Mouse (Mus musculus) hindbrain, postnatal 0 days (tissue): ENCODE results near the gene Zfp706. TPM values are rescaled to one million over a fixed set of nuclear protein-coding genes. Genes with fewer than 3 reads are reported as not detected.
A peak's percentile ranks its signal among the peaks of the same experiment; 100 is the strongest.

Experiments
- ATAC-seq: fragments of 200-750 bp; cut with Nextera tagmentation; 2 replicates; pipeline ENCODE4 v1.8.0; 2017; ENCODE audit warnings: mild to moderate bottlenecking, moderate TSS enrichment, moderate library complexity
- DNase-seq: peaks from one replicate; pipeline ENCODE4 v3.0.0-alpha.2; 2015; ENCODE audit warnings: low spot score
- H3K27ac ChIP-seq: fragments of 300-500 bp; sonication (generic); 2 replicates; pipeline ENCODE4 v1.5.1; 2014; ENCODE audit warnings: mild to moderate bottlenecking
- H3K27me3 ChIP-seq: fragments of 300-500 bp; sonication (generic); 2 replicates; pipeline ENCODE4 v1.6.1; 2014; ENCODE audit warnings: low read length, mixed read lengths; ENCODE audit not compliant: insufficient read depth
- H3K36me3 ChIP-seq: fragments of 300-500 bp; sonication (generic); 2 replicates; pipeline ENCODE4 v1.6.1; 2014; ENCODE audit warnings: low read length, mixed read lengths; ENCODE audit not compliant: insufficient read depth
- H3K4me1 ChIP-seq: fragments of 300-500 bp; sonication (generic); 2 replicates; pipeline ENCODE4 v1.6.1; 2014; ENCODE audit warnings: antibody characterized with exemption, low read length, mixed read lengths; ENCODE audit not compliant: insufficient read depth
- H3K4me2 ChIP-seq: fragments of 300-500 bp; sonication (generic); 2 replicates; pipeline ENCODE4 v1.6.1; 2014; ENCODE audit warnings: low read depth, mild to moderate bottlenecking, low read length, moderate library complexity, mixed read lengths
- H3K4me3 ChIP-seq: fragments of 300-500 bp; sonication (generic); 2 replicates; pipeline ENCODE4 v1.5.1; 2014; ENCODE audit warnings: low read length
- H3K9ac ChIP-seq: fragments of 300-500 bp; sonication (generic); replicated peaks from 2 replicates; pipeline ENCODE4 v1.6.1; 2014; ENCODE audit warnings: mild to moderate bottlenecking, low read length, moderate library complexity, mixed read lengths
- H3K9me3 ChIP-seq: fragments of 300-500 bp; sonication (generic); 2 replicates; pipeline ENCODE4 v1.6.1; 2016; ENCODE audit warnings: low read length, mixed read lengths
- CTCF ChIP-seq: IDR thresholded peaks from 2 replicates; pipeline ENCODE4 v1.5.1; 2016; ENCODE audit warnings: antibody characterized with exemption, control low read depth, low read depth
- WGBS: fragments of 180-500 bp; shearing (Covaris S2); extraction: QIAGEN DNeasy Blood & Tissue Kit; methylation state at CpG from one replicate; pipeline ENCODE4 v1.1.7; 2014; 5-methylcytosine and 5-hydroxymethylcytosine counted together
- polyA plus RNA-seq: library from polyadenylated mRNA; unstranded; fragments of >200 nt; fragmentation: Nextera tagmentation; extraction: Ambion mirVana; gene quantifications from 2 replicates; pipeline ENCODE4 v1.2.1, GENCODE M21; 2015
- total RNA-seq: library from RNA; depleted of rRNA; stranded (reverse); fragments of >200 nt; gene quantifications from 2 replicates; pipeline ENCODE4 v1.2.3, GENCODE M21; 2014

Zfp706 gene
- total and polyA plus RNA-seq, 2 experiments from 2014 or later: 61.8 to 463 TPM

- H3K27me3 ChIP-seq: no peaks in the 10 kb centered on the region
- no peaks in the 10 kb centered on the region for H3K36me3 ChIP-seq
- H3K4me3 ChIP-seq: no peak overlapping the region
- TF ChIP-seq CTCF: no peak
- no peak overlapping the region; the same call in 1 of the 2 replicates for H3K9ac ChIP-seq
- H3K9me3 ChIP-seq: no peaks in the 10 kb centered on the region
- DNase-seq (no peak), ATAC-seq (no peak)
- WGBS: 16% methylated on average over 7 of the region's 7 CpGs
- H3K27ac ChIP-seq: peak overlapping the region; percentile 98
- H3K4me2 ChIP-seq: peak overlapping the region; percentile 61
- H3K4me1 ChIP-seq: peaks cover 20% of the 10 kb centered on the region; the same call in 1 of the 2 replicates
These were observed 40.6 kb downstream of the Zfp706 start for GRCm38 (mm10) chr15:36966940-36967339.

GRCm38 (mm10) chr15:36966466-36966865 is 41.1 kb downstream of the Zfp706 start:
- Histone ChIP-seq H3K4me1 (peaks cover 20% of the 10 kb centered on the region; the same call in 1 of the 2 replicates), H3K4me3 (no peak overlapping the region), H3K36me3 (no peaks in the 10 kb centered on the region), H3K9me3 (no peaks in the 10 kb centered on the region), H3K4me2 (no peak overlapping the region), H3K27ac (peak overlapping the region; percentile 98), H3K27me3 (no peaks in the 10 kb centered on the region), H3K9ac (no peak overlapping the region)
- DNase-seq (no peak), ATAC-seq (no peak)
- no peak for TF ChIP-seq CTCF
- 44% methylated on average over 2 of the region's 2 CpGs for WGBS

GRCm38 (mm10) chr15:36965743-36966142 is 41.8 kb downstream of the Zfp706 start:
- DNase-seq (no peak), ATAC-seq (no peak)
- Histone ChIP-seq H3K27me3 (no peaks in the 10 kb centered on the region), H3K4me2 (no peak overlapping the region), H3K4me3 (no peak overlapping the region), H3K27ac (no peak overlapping the region), H3K36me3 (no peaks in the 10 kb centered on the region), H3K9ac (no peak overlapping the region), H3K4me1 (peaks cover 20% of the 10 kb centered on the region; the same call in 1 of the 2 replicates), H3K9me3 (no peaks in the 10 kb centered on the region)
- 88% methylated on average over 4 of the region's 4 CpGs for WGBS
- no peak for TF ChIP-seq CTCF

GRCm38 (mm10) chr15:36962931-36963330 is 44.6 kb downstream of the Zfp706 start:
- H3K4me3 ChIP-seq: no peak overlapping the region
- TF ChIP-seq CTCF: no peak
- H3K4me1 ChIP-seq: 0 out of 2 replicates have a peak, but pooled peaks cover 14% of the 10 kb centered on the region
- H3K36me3 ChIP-seq: no peaks in the 10 kb centered on the region
- no peak overlapping the region for H3K9ac ChIP-seq
- H3K27me3 ChIP-seq: no peaks in the 10 kb centered on the region
- DNase-seq (no peak), ATAC-seq (no peak)
- H3K27ac ChIP-seq: no peak overlapping the region
- no peak overlapping the region for H3K4me2 ChIP-seq
- no peaks in the 10 kb centered on the region for H3K9me3 ChIP-seq
- WGBS: 92% methylated on average over 6 of the region's 6 CpGs

GRCm38 (mm10) chr15:36960876-36961237 is 46.7 kb downstream of the Zfp706 start:
- H3K36me3 ChIP-seq: no peaks in the 10 kb centered on the region
- H3K27ac ChIP-seq: no peak overlapping the region
- H3K27me3 ChIP-seq: no peaks in the 10 kb centered on the region
- ATAC-seq (no peak), DNase-seq (no peak)
- H3K9me3 ChIP-seq: no peaks in the 10 kb centered on the region
- TF ChIP-seq CTCF: no peak
- no peaks in the 10 kb centered on the region for H3K4me1 ChIP-seq
- H3K4me3 ChIP-seq: no peak overlapping the region
- WGBS: 82% methylated on average over 4 of the region's 4 CpGs
- no peak overlapping the region for H3K9ac ChIP-seq
- H3K4me2 ChIP-seq: no peak overlapping the region

GRCm38 (mm10) chr15:36960010-36960875 is 47.3 kb downstream of the Zfp706 start:
- Histone ChIP-seq H3K9ac (no peak overlapping the region), H3K4me2 (0 out of 2 replicates have a peak overlapping the region, but pooled peaks have one; percentile 1), H3K4me1 (no peaks in the 10 kb centered on the region), H3K36me3 (no peaks in the 10 kb centered on the region), H3K9me3 (no peaks in the 10 kb centered on the region), H3K27me3 (no peaks in the 10 kb centered on the region), H3K4me3 (no peak overlapping the region), H3K27ac (peak overlapping the region; percentile 58)
- peak; percentile 73 for DNase-seq
- peak; percentile 82 for ATAC-seq
- no peak for TF ChIP-seq CTCF
- 53% methylated on average over 17 of the region's 17 CpGs for WGBS

- Histone ChIP-seq H3K4me3 (no peak overlapping the region), H3K36me3 (no peaks in the 10 kb centered on the region), H3K4me1 (no peaks in the 10 kb centered on the region), H3K4me2 (no peak overlapping the region), H3K27me3 (no peaks in the 10 kb centered on the region), H3K9me3 (no peaks in the 10 kb centered on the region), H3K9ac (no peak overlapping the region), H3K27ac (no peak overlapping the region)
- DNase-seq (no peak), ATAC-seq (no peak)
- no peak for TF ChIP-seq CTCF
- WGBS: 91% methylated on average over 3 of the region's 3 CpGs
These were observed 51.4 kb downstream of the Zfp706 start for GRCm38 (mm10) chr15:36956221-36956620.
